Mouse (Mus musculus) G1E (cell line): ENCODE data around the gene Aldh9a1.

ENCODE experiments used
- CTCF ChIP-seq: IDR thresholded peaks from 2 replicates; pipeline ENCODE4 v1.5.1; 2012; ENCODE audit warnings: low read depth, low read length, inconsistent platforms, mixed read lengths
- POLR2AphosphoS5 ChIP-seq: IDR thresholded peaks from 2 replicates; pipeline ENCODE4 v1.6.1; 2012; ENCODE audit warnings: low read depth, low read length, inconsistent platforms; ENCODE audit not compliant: insufficient replicate concordance
- TAL1 ChIP-seq: conservative IDR thresholded peaks from 2 replicates; pipeline ENCODE4 v1.6.1; 2012; ENCODE audit warnings: low read depth, low read length, inconsistent platforms, mixed read lengths

- no peak for TF ChIP-seq POLR2AphosphoS5
- no peak for TF ChIP-seq CTCF
- TF ChIP-seq TAL1: no peak
Measured at GRCm38 (mm10) chr1:167383178-167383577, 33.4 kb downstream of the Aldh9a1 start.
